ENCODE assay signal across 8 mouse cellular contexts in the genomic region with DNA sequence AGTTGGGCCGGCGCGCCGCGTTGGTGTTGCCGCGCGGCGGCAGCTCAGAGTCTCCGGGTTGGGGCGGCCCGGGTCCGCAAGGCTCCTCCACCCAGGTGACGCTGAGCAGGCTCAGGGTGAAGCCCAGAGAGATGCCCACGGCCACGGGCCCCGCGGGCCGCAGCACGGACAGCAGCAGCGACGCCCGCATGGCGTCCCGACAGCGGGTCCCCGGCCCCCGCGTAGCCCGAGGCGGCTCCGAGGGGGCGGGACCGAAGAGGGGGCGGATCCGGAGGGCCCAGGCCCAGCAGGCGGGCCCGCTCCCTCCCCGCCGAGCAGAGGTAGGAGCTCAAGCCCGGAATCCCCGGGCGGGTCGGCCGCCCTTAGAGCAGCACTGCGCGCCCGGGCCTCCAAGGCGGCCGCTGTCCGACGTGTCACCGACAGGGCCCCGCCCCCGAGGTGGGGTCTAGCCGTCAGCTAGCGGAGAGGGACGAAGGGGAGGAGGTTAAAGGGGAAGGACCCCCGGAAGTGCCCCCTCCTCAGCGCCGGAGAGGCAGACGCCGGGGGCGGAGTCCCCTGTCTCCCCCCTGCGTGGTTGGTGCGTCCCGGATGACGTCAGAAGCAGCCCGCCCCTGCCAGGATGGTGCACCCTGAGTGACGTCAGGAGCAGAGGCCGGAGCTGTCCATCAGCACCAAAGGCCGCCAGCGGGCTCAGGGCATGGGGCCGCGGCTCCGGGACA. TPM values are rescaled to one million over a fixed set of nuclear protein-coding genes. Genes with fewer than 3 reads are reported as not detected.
DNase-seq lines count a peak whose midpoint lies in the region; ATAC-seq lines count a peak whose summit lies in the region.

A gene (minus strand): TSS at position 392 of the 719 bp plus-strand sequence.
A gene (plus strand): TSS at position 617 of the 719 bp plus-strand sequence.

- H3K4me3 ChIP-seq in intestine, embryonic 15.5 days (replicated peaks): peak within 1 kb of the TSS; percentile 79

- peak within 1 kb of the TSS; percentile 87 for H3K4me2 ChIP-seq in intestine, embryonic 15.5 days (replicated peaks)

- peaks cover 30% of the 10 kb centered on the region for H3K27me3 ChIP-seq in intestine, embryonic 15.5 days (replicated peaks)

- DNase-seq in adrenal gland, adult 8-10 months: peak; percentile 97
- DNase-seq in embryo, embryonic 11.5 days (ENCODE audit: low read depth, low spot score): peak; percentile 96
- DNase-seq in gastrocnemius, postnatal 36 days: peak; percentile 90 to 93
- peak; percentile 96 to 97 for DNase-seq in left cerebral cortex, postnatal 14 days (ENCODE audit: low spot score in 2 of 2)
- DNase-seq in mesoderm, embryonic 11.5 days (ENCODE audit: low read depth, low spot score): peak; percentile 98
- DNase-seq in right cerebral cortex, postnatal 25 days: peak; percentile 97
- DNase-seq in urinary bladder, postnatal 36 days (ENCODE audit: low spot score in 2 of 2): peak; percentile 88 to 94

- under 1% methylated on average over 76 of the region's 76 CpGs for WGBS in intestine, embryonic 15.5 days

- peak within 1 kb of the TSS; percentile 65 for H3K9ac ChIP-seq in intestine, embryonic 15.5 days

- intact Hi-C loops in gastrocnemius, postnatal 36 days (cut with DNase I): loop anchor here (2.0 kb wide), 1 partner anchor 118 kb away; no protein-coding TSS in a partner anchor
- intact Hi-C loops in left cerebral cortex, postnatal 14 days (cut with DNase I): loop anchor here (5.0 kb wide), 1 partner anchor 118 kb away; no protein-coding TSS in a partner anchor

- H3K27ac ChIP-seq in intestine, embryonic 15.5 days: peak within 1 kb of the TSS; percentile 80

- ATAC-seq in intestine, embryonic 15.5 days: peak; percentile 96

- H3K9me3 ChIP-seq in intestine, embryonic 15.5 days: no peaks in the 10 kb centered on the region

- H3K36me3 ChIP-seq in intestine, embryonic 15.5 days: peaks cover 20% of the 10 kb centered on the region

- H3K4me1 ChIP-seq in intestine, embryonic 15.5 days (replicated peaks): peaks cover 19% of the 10 kb centered on the region

RNA-seq across cellular contexts. Expression of the first gene that starts in this region (rescaled TPM):
- total RNA-seq in adrenal gland, adult 8-10 months (2022): 10 to 100 TPM; 56.6 to 72.7 (median 67.0) TPM
- 1 to 10 TPM; 6.2 to 7.0 TPM for total RNA-seq in gastrocnemius, postnatal 36 days (2021)
- 35.9 and 36.9 TPM in 2 replicates for polyA plus RNA-seq in intestine, embryonic 15.5 days (2015; fragmentation: Nextera tagmentation; extraction: Ambion mirVana)
- total RNA-seq in left cerebral cortex, postnatal 14 days (2021): 10 to 100 TPM; 77.0 to 79.3 TPM

RNA-seq across cellular contexts. Expression of the second gene that starts in this region (rescaled TPM):
- 1 to 10 TPM; 2.5 to 5.8 (median 3.0) TPM for total RNA-seq in adrenal gland, adult 8-10 months (2022)
- total RNA-seq in gastrocnemius, postnatal 36 days (2021): under 1 TPM; 0.12 to 0.26 TPM
- polyA plus RNA-seq in intestine, embryonic 15.5 days (2015; fragmentation: Nextera tagmentation; extraction: Ambion mirVana): 2.2 and 2.4 TPM in 2 replicates
- total RNA-seq in left cerebral cortex, postnatal 14 days (2021): 10 to 100 TPM; 76.1 to 77.3 TPM

Comparison
In these comparisons a context has a peak if more than half of its experiments do, and no peak if none do; other contexts are left out.
1. Peak in every context shown above with its lines: DNase-seq, ATAC-seq, H3K4me3 ChIP-seq and H3K27ac ChIP-seq.
2. RNA of the first gene that starts in this region (total RNA-seq): 77.0 to 79.3 TPM in left cerebral cortex, postnatal 14 days and 56.6 to 72.7 TPM in adrenal gland, adult 8-10 months; 6.2 to 7.0 TPM in gastrocnemius, postnatal 36 days; every median in the first group is over 4 times any median in the second.
3. RNA of the second gene that starts in this region (total RNA-seq): 76.1 to 77.3 TPM in left cerebral cortex, postnatal 14 days; 2.5 to 5.8 TPM in adrenal gland, adult 8-10 months and 0.12 to 0.26 TPM in gastrocnemius, postnatal 36 days; every median in the first group is over 10 times any median in the second.